Mouse (Mus musculus) naive thymus-derived CD4-positive, alpha-beta T cell, adult 2 months (primary cell): ENCODE measurements at regions not wholly inside any gene's neighbourhood (a gene's known extent, or its start where the extent isn't known, plus 50 kb on each side); places are given as distances from the start of the nearest gene placed in this dataset.

ENCODE experiments used
- DNase-seq: peaks from one replicate; pipeline ENCODE4 v3.0.0-alpha.2; 2011; ENCODE audit warnings: low read depth

DNA sequence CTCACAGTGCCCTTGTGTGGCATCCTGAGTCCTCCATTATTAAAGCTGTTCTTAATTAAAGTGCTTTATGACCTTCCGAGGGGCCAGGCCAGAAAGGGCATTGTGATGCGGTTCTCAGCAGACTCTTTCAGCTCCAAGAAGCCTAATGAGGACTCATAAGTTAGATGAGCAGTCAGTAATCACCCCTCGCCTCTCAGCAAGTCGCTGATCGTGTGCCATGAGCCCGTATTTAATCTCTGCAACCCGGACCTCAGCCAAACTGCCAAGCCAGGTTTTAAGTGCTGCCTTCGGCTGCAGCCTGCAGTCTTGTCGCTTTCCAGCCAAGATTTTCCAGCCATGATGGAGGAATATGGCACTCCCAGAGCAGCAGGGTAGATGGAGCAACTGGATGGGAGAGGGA lies 56.1 kb upstream of the Rbfox1 start:
- no peak for DNase-seq

DNA sequence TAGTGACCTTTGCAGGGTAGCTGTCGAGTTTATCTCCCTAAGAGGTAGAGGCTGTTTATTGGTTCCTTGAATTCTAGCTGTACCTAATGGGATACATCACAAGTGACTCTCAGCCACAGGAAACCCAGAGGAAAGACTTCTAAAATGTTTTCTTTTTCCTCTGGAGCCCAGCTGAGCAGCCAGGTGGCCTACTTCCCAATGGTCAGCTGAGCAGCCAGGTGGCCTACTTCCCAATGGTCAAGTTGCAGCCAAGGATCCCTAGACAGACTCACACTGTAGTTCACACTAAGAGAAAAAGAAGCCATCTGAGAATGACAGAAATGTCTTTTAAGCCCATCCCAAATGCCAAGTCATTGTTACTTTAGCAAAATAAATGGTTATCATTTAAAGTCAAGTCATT lies 61.8 kb upstream of the Rbfox1 start:
- DNase-seq, result no peak

DNA sequence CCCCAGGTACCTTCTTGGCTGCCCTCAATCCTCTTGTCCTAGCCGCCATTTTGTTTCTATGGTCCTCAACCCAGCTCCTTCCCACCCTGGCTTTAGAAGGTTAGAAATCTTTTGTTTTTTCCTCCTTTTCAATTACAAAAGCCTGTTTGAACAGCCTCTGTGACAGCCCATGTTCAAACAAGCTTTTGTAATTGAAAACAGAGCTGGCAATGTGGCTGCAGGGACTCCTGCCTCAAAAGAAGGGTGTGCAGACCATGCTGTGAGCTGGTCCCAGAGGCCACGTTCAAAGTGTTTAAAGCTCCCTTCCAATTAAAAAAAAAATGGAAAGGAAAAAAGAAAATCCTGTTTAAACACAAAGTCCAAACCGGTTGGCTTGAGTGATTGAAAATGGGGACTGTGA lies 68.0 kb upstream of the Rbfox1 start:
- no peak for DNase-seq

DNA sequence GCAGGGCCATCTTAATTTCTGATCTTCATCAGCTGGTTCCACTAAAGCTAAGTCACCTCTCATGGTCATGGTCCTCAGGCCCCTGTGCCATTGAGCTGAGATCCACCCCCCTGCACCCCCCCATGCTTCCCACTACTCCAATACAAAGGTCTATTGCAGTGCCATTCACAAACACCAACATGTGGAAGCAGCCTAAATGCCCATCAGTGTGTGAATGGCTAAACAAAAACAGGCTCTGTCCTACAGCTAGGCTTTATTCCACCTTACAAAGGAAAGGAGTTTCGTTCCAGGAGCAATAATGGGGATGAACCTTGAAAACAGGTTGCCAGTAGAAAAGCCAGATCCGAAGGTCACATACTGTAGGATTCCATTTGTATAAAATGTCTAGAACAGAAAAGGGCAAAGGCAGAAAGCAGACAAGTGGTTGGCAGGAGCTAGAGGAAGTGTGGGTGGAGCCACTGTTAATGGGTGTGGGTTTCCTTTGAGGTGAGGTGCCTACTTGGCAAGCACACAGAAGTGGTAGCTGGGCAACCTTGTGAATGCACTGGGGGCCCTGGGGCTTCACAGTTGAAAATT lies 72.8 kb upstream of the Rbfox1 start:
- DNase-seq, result no peak

DNA sequence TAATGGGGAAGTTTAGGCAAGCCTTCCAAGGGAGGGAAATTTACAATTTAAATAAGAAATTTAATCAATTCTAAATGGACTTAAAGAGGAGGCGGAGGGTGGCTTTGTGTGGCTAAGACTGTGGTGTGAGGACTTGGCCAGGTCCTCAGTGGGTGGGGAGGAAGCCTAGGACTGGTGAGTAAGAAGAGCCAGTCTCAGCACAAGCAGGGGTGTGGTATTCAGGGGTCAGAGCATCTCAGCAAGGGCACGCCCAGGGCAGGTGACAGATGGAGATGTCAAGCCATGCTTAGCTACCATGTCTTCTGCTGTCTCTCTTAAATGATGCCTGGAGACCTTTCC lies 73.5 kb upstream of the Rbfox1 start:
- no peak for DNase-seq

DNA sequence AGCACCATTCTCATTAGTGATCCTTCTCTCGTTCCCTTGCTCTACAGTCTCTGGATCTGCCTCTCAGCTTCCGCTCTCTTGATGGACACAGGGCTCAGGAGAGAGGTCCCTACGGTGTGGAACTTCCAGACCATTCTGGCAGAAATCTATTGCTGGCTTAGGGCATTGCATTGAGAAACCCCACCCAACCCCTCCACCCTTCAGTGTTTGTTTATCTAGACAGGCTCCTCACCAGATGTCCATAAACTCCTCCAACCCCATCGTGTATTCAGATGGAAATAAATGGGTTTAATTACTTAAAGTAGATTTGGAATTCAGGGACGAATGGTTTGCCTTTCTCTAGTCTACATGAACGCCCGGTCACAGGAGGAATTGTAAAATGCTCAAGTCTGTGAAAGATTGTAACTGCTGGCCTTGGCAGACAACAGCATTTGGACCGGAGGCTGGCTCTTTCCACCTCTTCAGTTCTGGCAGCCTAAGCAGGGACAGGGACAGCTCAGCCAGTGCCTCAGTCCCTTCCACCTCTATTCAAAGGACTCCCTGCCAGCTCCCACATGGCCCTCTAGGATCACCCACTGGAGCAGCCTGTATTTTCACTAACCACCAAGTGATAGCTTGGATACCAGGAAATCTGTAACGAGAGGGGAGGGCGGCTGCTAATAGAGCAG lies 74.0 kb upstream of the Rbfox1 start:
- no peak for DNase-seq

DNA sequence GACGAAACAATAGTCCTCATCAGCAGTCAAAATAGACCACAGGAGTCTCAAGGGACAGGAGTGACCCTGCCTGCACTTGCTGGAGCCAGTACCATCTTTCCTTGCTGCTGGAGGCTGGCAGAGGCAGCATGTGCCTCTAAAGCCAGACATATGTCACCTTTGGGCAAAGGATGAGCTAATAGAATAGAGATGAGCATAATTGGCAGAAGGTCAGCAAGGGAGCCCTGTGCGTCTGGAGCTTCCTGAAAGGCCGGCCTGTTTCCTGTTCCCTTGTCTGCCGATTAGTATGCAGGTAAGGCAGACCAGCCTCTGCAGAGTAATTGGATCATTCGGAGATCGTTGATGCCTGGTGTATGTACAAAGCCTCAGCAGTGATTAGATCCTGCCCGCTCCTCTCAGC lies 87.0 kb upstream of the Rbfox1 start:
- no peak for DNase-seq

DNA sequence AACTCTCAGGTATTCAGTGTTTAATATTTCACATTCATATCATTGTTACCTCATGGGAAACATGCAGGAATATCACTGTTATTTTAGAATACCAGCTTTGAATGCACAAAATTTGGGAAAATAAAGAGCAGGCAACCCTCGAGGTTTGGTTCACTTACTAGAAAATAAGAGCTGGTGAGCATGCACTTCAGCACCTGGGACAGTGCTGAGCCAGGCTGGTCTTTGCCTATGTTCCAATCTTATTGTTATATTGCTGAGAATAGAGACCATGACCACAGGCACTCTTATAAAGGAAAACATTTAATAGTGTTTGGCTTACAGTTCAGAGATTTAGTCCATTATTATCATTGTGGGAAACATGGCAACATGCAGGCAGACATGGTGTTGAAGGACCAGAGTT lies 92.9 kb upstream of the Rbfox1 start:
- DNase-seq, result no peak

DNA sequence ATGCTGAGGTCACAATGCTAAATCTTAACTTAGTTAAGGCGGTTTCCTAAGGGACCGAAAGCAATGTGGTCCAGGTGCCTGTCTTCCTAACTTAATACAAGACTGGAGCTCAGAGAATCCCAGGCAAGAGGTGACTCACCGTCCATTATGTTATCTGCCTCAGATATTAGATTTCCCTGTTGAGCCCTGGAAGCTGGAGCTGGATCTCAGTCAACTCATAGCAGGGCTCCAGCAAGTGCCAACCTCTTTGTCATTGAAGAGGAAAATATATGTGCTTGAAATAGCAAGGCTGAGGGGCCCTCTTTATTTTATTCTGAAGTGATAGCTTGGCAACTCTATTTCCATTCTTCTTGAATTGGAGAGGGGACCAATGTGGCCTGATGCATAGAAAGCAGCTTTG lies 95.0 kb upstream of the Rbfox1 start:
- no peak for DNase-seq

DNA sequence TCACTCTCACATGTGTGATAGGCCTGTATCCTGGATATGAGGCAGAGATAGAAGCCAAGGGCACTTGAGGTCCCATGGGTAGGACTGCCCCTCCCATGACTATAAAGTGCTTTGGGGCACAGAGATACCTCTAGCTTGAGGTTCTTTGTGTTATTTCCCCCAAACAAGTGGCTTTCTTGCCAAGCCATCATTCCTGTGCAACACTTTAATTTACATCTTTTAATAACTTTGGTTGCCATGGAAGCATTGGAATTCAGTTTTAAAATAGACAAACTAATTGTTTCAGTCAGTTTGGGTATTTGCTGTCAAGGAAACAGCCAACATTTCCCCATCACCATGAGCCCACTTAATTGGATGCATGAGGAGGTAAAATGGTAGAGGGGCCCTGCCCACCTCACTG lies 97.9 kb upstream of the Rbfox1 start:
- no peak for DNase-seq

DNA sequence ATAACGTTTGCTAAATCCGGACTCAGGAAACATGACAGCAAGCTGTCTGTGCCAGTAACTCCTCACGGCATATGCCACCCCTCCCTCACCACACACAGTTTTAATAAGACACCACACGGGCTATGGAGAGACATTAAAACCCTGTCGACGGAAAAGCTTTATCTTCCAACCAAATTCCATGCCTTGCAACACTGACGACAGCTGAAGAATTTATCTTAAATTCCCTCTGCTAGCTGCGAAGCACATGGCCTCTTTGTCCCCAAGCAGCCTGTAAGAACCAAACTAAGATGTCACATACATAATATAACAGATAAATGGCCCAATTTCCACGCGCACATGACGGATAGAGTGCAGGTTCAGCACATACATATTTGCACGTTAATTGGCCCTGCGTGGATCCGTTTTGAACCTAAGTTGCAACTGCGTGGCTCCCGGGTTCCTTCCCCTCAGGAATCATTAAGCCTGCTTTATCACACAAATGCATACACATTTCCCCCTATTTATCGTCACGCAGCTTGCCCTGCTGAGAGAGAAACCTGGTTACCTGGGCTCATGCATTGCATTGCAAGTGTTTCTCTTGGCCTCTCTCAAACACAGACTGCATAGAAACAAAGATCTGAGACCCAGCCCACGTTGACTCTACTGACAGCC lies 118.3 kb upstream of the Rbfox1 start:
- no peak for DNase-seq

DNA sequence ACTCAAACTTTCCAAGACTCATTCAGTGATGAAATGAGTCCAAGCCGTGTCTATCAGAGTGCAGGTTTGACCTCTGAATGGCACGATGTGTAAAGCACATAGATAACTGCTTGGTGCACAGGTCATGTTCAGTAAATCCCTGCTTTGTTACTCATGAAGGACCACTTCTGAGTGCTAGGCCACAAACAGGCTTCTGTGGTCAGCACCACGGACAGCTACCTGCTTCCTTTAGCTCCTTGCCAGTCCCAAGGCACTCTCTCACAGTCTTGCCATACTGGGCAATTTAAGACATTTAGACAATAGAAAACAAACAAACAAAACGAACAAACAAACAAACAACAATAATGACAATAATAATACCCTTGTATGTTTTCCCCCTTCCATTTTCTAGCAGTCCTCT lies 120.0 kb upstream of the Rbfox1 start:
- DNase-seq, result no peak

DNA sequence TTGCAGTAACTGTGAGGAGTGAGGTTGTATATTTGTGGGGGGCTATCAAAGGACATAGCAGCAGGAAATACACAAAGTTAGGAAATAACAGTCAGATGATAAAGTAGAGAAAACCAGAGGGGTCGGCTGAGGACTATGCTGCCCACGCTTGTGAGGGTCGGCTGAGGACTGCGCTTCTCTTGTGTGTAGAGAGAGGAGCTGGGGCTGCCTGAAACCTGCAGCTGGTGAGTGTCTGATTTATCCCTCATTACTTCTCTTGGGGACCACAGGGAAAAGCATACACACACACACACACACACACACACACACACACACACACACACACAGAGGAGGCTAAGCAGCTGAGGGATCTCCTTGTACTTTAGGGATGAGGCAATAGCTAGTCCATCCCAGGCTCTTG lies 124.3 kb upstream of the Rbfox1 start:
- no peak for DNase-seq

DNA sequence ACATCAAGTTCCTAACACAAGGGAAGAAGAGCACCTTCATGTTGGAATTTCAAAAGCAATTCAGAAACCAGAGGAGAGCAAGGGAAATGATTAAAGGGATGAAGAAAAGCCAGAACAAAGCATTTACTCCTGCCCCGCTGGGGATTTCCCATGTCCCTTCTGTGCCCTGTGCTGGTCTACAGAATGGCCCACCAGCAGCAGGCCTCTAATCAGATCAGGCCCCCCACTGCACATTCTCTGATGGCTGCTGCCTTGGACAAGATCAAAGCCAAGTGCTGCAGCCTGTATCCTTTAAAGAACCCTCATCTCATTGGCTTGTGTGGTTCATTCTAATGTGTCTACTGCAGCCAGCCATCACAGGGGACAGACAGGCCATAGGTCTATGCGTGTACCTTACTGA lies 126.1 kb upstream of the Rbfox1 start:
- DNase-seq, result no peak

DNA sequence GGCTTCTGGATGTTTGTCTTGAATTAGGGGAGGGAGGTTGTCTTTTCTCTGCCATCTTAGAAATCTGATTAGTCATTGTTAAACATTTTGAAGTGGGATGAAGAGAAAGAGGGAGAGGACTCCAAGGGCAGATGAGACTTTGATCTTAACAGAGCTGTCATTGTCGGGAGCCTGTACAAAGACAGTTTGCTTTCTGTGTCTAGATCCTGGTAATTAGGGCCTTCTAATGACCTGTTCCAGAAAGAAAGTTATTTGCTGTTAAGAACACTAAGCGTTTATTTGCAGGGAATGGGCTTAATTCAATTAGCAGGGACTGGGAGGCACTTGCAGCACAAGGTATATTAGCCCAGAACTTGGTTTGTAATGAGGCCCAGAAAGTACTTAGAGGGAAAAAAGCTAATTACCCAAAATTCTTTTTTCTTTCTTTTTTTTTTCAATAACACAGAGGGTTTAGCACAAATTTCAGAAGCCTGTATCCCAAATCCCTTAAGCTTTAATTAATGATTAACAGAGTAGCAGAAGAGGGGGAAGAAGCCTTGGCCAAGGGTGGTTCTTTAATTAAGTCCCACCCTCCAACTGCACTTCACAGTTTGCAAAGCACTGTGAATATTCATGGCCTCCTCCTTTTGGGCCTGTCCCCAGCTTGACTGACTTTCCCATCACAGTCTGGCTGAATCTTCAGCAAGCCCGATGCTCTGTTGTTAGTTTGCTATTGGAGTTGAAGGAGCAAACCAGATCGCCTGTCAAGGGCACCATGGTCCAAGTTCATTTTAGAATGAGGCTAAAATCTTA lies 142.2 kb upstream of the Rbfox1 start:
- DNase-seq, result no peak

DNA sequence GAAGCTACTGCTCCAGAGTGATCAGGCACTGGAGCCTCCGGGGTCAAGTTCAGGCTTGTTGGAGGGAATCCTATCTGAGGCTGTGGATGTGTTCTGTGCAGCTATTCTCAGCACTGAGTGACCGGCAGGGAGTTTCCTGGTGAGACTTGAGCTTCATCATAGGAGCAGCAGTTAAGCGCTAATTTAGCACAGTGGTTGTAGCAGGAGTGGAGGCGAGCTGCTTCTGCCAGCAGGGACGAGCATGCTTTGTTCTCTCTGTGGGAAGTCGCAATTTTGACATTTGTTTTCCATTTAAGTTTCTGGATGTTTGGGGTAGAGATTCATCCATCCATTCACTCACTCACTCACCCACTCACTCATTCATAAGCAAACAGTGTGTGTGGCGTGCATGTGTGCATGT lies 144.4 kb upstream of the Rbfox1 start:
- DNase-seq, result no peak

DNA sequence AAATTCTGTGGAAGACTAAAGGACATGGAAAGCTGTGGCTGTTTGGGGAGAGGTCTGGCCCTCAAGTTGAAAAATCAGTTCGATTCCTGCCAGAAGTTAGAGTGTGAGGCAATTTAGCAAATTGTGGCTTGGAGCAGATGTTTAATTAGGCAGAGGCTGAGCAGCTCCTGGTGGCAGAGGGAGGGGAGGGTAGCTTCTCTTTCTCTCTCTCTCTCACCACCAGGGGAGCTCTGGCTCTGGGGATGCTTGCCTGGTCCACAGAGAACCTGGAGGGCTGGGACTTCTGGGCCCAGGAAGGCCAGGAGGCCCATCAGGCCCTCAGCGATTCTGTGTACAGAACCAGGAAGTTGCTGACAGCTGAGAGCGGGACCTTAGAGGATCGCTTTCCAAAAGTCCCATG lies 151.5 kb upstream of the Rbfox1 start:
- DNase-seq, result no peak

DNA sequence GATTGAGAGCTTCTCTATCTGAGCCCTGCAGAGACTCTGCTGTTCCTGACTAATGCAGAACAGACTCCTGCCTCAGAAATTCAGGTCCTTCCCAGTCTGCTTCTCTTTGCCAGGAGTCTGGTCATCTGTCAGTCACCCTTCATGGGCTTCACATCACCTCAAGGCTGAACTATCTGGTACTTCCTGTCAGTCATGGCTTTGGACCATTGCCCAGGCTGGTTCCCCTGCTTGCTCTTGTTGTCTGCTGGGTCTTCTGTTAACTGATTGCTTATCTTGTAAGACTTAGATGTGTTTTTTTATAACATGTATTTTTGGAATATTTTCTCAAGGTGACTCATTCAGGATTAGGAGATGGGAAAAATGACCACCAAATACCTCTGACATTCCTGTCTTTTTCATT lies 162.6 kb upstream of the Rbfox1 start:
- DNase-seq, result no peak

DNA sequence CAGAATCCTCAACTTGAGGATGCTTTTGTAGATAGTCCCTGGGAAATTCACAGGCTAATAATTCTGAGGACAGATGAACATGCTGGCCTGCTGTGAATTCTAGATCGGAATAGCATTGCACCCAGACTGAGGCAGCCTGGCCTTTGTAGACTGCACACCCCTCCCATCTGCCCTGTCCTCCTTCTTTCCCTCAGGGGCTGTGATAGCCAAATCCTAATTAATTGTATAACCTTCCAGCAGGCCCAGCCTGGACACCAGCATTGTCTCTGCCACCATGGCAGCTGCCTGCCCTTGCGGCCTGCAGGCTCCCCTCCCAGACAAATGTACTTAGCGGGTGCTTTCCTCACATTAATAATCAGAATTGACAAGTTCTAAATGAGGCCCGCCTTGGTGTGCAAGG lies 171.7 kb upstream of the Rbfox1 start:
- DNase-seq, result no peak

DNA sequence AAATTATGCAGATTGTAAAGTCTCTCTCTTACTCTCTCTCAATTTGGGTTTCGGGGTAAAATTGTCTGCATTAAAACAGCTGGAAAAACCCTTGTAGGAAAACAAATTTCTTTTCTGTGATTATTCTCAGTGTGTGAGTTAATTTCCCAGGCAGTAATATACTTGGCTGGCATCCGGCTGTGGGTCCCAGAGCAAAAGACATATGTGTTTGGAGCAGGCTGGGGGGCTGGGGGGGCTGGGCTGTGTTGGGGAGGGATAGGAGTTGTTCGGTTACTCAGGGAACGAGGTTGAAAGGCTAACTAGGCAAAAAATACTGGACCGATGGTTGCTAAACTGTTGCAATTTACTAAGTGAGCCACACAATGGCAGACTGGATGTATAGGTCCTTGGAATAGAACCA lies 175.3 kb upstream of the Rbfox1 start:
- no peak for DNase-seq

DNA sequence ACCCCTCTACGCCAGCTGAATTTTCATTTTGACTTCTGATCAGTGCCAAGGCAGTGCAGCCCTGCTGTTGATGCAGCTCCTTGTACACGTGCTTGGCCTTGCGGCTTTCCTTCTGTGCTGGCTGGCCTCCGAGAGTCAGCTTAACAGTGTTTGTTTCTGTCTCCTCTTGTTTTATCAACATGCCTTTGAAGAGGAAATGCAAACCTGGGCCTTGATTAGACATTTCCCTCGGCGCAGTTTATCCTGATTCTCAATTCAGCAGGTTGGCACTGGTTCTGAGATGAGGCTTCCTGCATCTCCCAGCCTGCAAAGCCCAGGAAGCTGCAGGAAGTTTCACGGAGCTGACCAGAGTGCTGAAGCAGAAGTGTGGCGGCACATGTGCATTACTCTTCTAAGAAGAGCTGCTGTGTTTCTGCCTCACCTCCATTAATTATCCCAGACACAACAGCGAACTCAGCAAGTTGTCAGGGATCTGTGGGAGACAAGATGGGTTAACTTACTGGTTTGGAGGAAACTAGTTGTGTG lies 184.4 kb upstream of the Rbfox1 start:
- no peak for DNase-seq

DNA sequence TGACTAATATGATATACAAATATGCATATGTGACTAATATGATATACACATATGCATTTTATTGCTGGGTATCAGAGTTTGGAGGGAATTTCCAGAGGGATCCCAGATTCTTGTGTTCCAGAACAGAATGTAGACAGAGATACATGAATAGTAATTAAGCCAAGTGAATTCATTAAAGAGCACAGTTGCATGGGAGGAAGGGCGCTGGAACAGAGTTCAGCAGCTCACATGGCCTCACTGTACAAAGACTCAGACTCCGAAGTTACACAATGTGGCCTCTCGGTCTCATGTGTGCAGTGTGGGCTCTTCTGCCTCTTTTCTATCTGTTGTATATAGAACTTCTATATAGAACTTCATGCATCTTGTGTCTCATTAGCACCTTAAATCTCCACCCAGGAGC lies 196.8 kb upstream of the Rbfox1 start:
- DNase-seq, result no peak

DNA sequence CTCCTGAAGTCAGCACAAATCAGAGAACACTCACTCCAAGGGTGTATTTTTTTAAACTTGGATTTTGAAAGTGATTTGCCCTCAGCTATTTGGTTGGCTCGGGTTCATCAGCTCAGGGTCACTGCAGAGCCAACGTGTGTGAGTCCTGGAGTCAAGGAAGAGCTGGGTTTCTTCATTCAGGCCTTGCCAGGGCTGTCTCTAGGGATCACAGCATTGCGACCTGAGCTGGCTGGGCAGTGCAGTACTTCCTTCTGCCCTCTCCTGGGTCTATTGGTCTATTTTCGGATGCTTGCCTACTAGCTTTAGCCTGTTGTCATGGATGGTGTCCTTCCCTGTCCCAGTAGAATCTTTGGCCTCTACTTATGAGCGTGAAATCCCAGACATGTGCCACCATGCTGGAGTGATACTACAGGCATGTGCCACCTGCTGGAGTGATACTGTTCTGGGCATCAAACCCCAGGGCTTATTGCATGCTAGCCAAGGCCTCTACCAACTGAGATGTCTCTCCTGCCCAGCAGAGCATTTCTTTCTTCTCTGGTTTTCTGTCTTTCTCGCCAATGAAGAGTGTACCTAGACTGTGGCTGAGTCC lies 211.7 kb upstream of the Rbfox1 start:
- no peak for DNase-seq
